Mouse (Mus musculus) ES-E14 (cell line): ENCODE results near the gene Camk2b. TPM values are rescaled to one million over a fixed set of nuclear protein-coding genes. Genes with fewer than 3 reads are reported as not detected.

Experiments
- DNase-seq: peaks from one replicate; pipeline ENCODE4 v3.0.0-alpha.2; 2013; ENCODE audit warnings: low read depth, low spot score
- H3K27ac ChIP-seq: 2 replicates; pipeline ENCODE4 v1.5.1; 2012; ENCODE audit warnings: low read depth, mild to moderate bottlenecking, low read length, moderate library complexity, mixed read lengths; ENCODE audit not compliant: poor library complexity, insufficient read depth, severe bottlenecking
- H3K36me3 ChIP-seq: 2 replicates; pipeline ENCODE4 v1.6.1; 2012; ENCODE audit warnings: mild to moderate bottlenecking, low read length, moderate library complexity, mixed read lengths; ENCODE audit not compliant: control insufficient read depth, poor library complexity, insufficient read depth, severe bottlenecking
- H3K4me1 ChIP-seq, 2 experiments: fragments of 150-350 bp in 1 of 2; sonication (generic) in 1 of 2; 2 replicates each; pipeline ENCODE4 v1.6.1; 2012; ENCODE audit warnings: low read length in 2 of 2, mild to moderate bottlenecking in 1 of 2, mixed read lengths in 1 of 2; ENCODE audit not compliant: control insufficient read depth in 2 of 2, insufficient read depth in 2 of 2, poor library complexity in 1 of 2
- H3K4me3 ChIP-seq, 2 experiments: fragments of 150-350 bp in 1 of 2; sonication (generic) in 1 of 2; 2 replicates each; pipeline ENCODE4 v1.5.1; 2012; ENCODE audit warnings: low read length in 2 of 2, low read depth in 1 of 2, mild to moderate bottlenecking in 1 of 2, mixed read lengths in 1 of 2; ENCODE audit not compliant: insufficient read depth in 1 of 2, poor library complexity in 1 of 2, severe bottlenecking in 1 of 2
- H3K9ac ChIP-seq: 2 replicates; pipeline ENCODE4 v1.6.1; 2012; ENCODE audit warnings: low read depth, mild to moderate bottlenecking, low read length, mixed read lengths; ENCODE audit not compliant: poor library complexity, insufficient read depth, severe bottlenecking
- H3K9me3 ChIP-seq: fragments of 150-350 bp; sonication (generic); 2 replicates; pipeline ENCODE4 v1.6.1; 2012; ENCODE audit warnings: low read depth, mild to moderate bottlenecking, low read length; ENCODE audit not compliant: control insufficient read depth, insufficient read depth
- CHD2 ChIP-seq: IDR thresholded peaks from 2 replicates; pipeline ENCODE4 v1.6.1; 2014; ENCODE audit warnings: mild to moderate bottlenecking, low read depth, low read length, inconsistent platforms
- HCFC1 ChIP-seq: IDR thresholded peaks from 2 replicates; pipeline ENCODE4 v1.6.1; 2012; ENCODE audit warnings: low read length, inconsistent platforms, borderline replicate concordance; ENCODE audit not compliant: insufficient read depth
- MAFK ChIP-seq: IDR thresholded peaks from 2 replicates; pipeline ENCODE4 v1.6.1; 2014; ENCODE audit warnings: mild to moderate bottlenecking, low read depth, low read length, inconsistent platforms; ENCODE audit not compliant: insufficient read depth
- ZC3H11A ChIP-seq: IDR thresholded peaks from 2 replicates; pipeline ENCODE4 v1.6.1; 2012; ENCODE audit warnings: low read depth, mild to moderate bottlenecking, inconsistent platforms, low read length, borderline replicate concordance
- ZNF384 ChIP-seq: IDR thresholded peaks from 2 replicates; pipeline ENCODE4 v1.6.1; 2012; ENCODE audit warnings: low read depth, low read length, inconsistent platforms
- in situ Hi-C, 2 experiments: fragments of 600-800 bp; cut with MboI; formaldehyde crosslinking; loops; one replicate each; pipeline ENCODE4 v1.15.1; 2025; ENCODE audit warnings: low sequenced_read_pairs in 2 of 2, inconsistent platforms in 1 of 2; ENCODE audit not compliant: unreplicated experiment in 2 of 2
- total RNA-seq: library from RNA; depleted of rRNA; stranded (reverse); fragments of 300-350 nt; gene quantifications from 2 replicates; pipeline ENCODE4 v1.2.3, GENCODE M21; 2012

Camk2b gene
- total RNA-seq, 1 experiment = 6.4 TPM

- DNase-seq = peak; percentile 74
- H3K36me3 ChIP-seq = no peaks in the 10 kb centered on the region
- H3K4me1 ChIP-seq = peaks cover 8 to 19% of the 10 kb centered on the region in 2 experiments; a peak in 3 of 4 replicates
- no peaks in the 10 kb centered on the region for H3K9me3 ChIP-seq
- peak overlapping the region in 1 of 2 experiments; percentile 17; a peak in 1 of 4 replicates for H3K4me3 ChIP-seq
- H3K27ac ChIP-seq = peak overlapping the region; percentile 6; the same call in 1 of the 2 replicates
- in situ Hi-C loops = no loop called here
- no peak overlapping the region for H3K9ac ChIP-seq
- TF ChIP-seq HCFC1 (no peak), ZNF384 (no peak), CHD2 (no peak), ZC3H11A (no peak), MAFK (no peak)
Observed at GRCm38 (mm10) chr11:6038929-6039328, 27.2 kb downstream of the Camk2b start.

DNA sequence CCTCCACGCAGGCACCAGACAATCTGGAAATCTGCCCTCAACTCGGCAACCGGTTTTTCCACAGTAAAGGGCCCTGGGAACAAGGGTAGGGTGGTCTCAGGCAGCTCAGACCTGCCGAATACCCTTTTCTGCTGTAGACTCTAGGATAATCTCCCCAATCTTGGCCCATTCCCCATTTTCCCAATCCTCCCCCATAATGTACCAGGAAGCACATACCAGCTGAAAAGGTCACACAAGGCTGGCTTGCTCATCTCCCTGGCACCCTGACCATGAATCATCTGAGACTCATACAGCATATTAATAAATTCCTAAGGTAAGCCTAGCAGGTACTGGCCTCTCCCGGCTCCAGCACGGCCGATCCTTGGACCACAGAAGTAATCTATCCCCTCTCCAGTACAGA is 28.5 kb downstream of the Camk2b start:
- H3K27ac ChIP-seq = no peak overlapping the region
- H3K9me3 ChIP-seq = no peaks in the 10 kb centered on the region
- no peak overlapping the region for H3K4me3 ChIP-seq
- no peak for TF ChIP-seq ZNF384
- no peak for TF ChIP-seq MAFK
- no peak for TF ChIP-seq ZC3H11A
- TF ChIP-seq HCFC1 = no peak
- no peak for TF ChIP-seq CHD2
- in situ Hi-C loops = no loop called here
- H3K4me1 ChIP-seq = peaks cover 8 to 19% of the 10 kb centered on the region in 2 experiments; a peak in 3 of 4 replicates
- 0 out of 2 replicates have a peak overlapping the region, but pooled peaks have one; percentile 6 for H3K9ac ChIP-seq
- H3K36me3 ChIP-seq = no peaks in the 10 kb centered on the region
- no peak for DNase-seq

GRCm38 (mm10) chr11:6037198-6037597 is 29.0 kb downstream of the Camk2b start:
- no peak for TF ChIP-seq MAFK
- H3K4me3 ChIP-seq = no peak overlapping the region
- H3K9ac ChIP-seq = no peak overlapping the region
- no peak overlapping the region for H3K27ac ChIP-seq
- peaks cover 8 to 19% of the 10 kb centered on the region in 2 experiments; a peak in 3 of 4 replicates for H3K4me1 ChIP-seq
- in situ Hi-C loops = no loop called here
- no peaks in the 10 kb centered on the region for H3K36me3 ChIP-seq
- no peaks in the 10 kb centered on the region for H3K9me3 ChIP-seq
- DNase-seq = no peak

GRCm38 (mm10) chr11:6036477-6036876 is 29.7 kb downstream of the Camk2b start:
- TF ChIP-seq CHD2 = no peak
- Histone ChIP-seq H3K9ac (no peak overlapping the region), H3K9me3 (no peaks in the 10 kb centered on the region), H3K4me1 (peaks cover 8 to 19% of the 10 kb centered on the region in 2 experiments; a peak in 3 of 4 replicates), H3K27ac (no peak overlapping the region), H3K4me3 (no peak overlapping the region), H3K36me3 (no peaks in the 10 kb centered on the region)
- DNase-seq = no peak
- in situ Hi-C loops = no loop called here

DNA sequence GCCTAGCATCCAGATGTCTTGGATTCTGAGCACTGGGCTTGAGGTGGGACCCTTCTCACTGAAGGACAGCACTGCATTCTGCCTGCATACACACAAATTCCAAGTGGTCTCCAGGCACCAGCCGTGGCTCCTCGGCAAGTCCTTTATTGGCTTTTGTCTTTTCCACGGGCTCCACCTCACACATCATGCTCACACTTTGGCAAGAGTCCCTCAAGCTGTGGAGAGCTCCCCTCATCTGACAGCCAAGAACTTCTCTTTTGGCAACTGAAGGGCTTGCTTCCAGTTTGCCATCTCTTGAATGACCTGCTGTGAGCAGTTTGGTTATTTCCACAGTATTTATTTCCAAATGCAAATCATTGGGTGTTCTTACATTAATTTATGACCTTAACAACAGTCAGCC is 30.6 kb downstream of the Camk2b start:
- Histone ChIP-seq H3K9me3 (no peaks in the 10 kb centered on the region), H3K27ac (no peak overlapping the region), H3K4me3 (no peak overlapping the region), H3K36me3 (no peaks in the 10 kb centered on the region), H3K9ac (no peak overlapping the region), H3K4me1 (peaks cover 8 to 19% of the 10 kb centered on the region in 2 experiments; a peak in 3 of 4 replicates)
- in situ Hi-C loops = no loop called here
- DNase-seq = no peak
- TF ChIP-seq CHD2 = no peak
- no peak for TF ChIP-seq ZC3H11A
- no peak for TF ChIP-seq HCFC1
- TF ChIP-seq MAFK = no peak
- no peak for TF ChIP-seq ZNF384
